Mouse (Mus musculus) neural tube, embryonic 10.5 days (tissue): Measurements from ENCODE around the gene Cdkl2.

Source experiments
- DNase-seq: peaks from one replicate; pipeline ENCODE4 v3.0.0-alpha.2; 2017; ENCODE audit warnings: low spot score; ENCODE audit errors: extremely low spot score

Cdkl2 gene

GRCm38 (mm10) chr5:91956991-91957760 lies 86.5 kb downstream of the Cdkl2 start:
- DNase-seq, result no peak
